Mouse (Mus musculus): ENCODE measurements around the gene Mllt10.
"Not testable (repeated sequence)": the region's sequence is repeated elsewhere in the genome, so short reads cannot be mapped to it uniquely, and the experiment has no call there.

Gene Mllt10

GRCm38 (mm10) chr2:18087695-18088094, 32.7 kb downstream of the Mllt10 start:
- DNase-seq (ENCODE audit: low spot score in 2 of 2): not testable (repeated sequence)

GRCm38 (mm10) chr2:18093858-18094257, 38.8 kb downstream of the Mllt10 start:
- DNase-seq (ENCODE audit: low spot score in 2 of 2): no peak

GRCm38 (mm10) chr2:18094319-18094718, 39.3 kb downstream of the Mllt10 start:
- DNase-seq (ENCODE audit: low spot score in 2 of 2): no peak

- no peak for DNase-seq (ENCODE audit: low spot score in 2 of 2)
Measured at GRCm38 (mm10) chr2:18095804-18096203, 40.8 kb downstream of the Mllt10 start.

GRCm38 (mm10) chr2:18100914-18101313, 45.9 kb downstream of the Mllt10 start:
- no peak for DNase-seq (ENCODE audit: low spot score in 2 of 2)

- DNase-seq (ENCODE audit: low spot score in 2 of 2): no peak
Measured at GRCm38 (mm10) chr2:18107561-18107960, 52.5 kb downstream of the Mllt10 start.

GRCm38 (mm10) chr2:18108214-18108613, 53.2 kb downstream of the Mllt10 start:
- no peak for DNase-seq (ENCODE audit: low spot score in 2 of 2)

- no peak for DNase-seq (ENCODE audit: low spot score in 2 of 2)
Measured at GRCm38 (mm10) chr2:18111411-18111810, 56.4 kb downstream of the Mllt10 start.

- no peak for DNase-seq (ENCODE audit: low spot score in 2 of 2)
Measured at GRCm38 (mm10) chr2:18116432-18116831, 61.4 kb downstream of the Mllt10 start.

GRCm38 (mm10) chr2:18138131-18138530, 83.1 kb downstream of the Mllt10 start:
- DNase-seq (ENCODE audit: low spot score in 2 of 2): no peak

- DNase-seq (ENCODE audit: low spot score in 2 of 2): no peak
Measured at GRCm38 (mm10) chr2:18139646-18140045, 84.6 kb downstream of the Mllt10 start.

- DNase-seq (ENCODE audit: low spot score in 2 of 2): no peak
Measured at GRCm38 (mm10) chr2:18156131-18156530, 101.1 kb downstream of the Mllt10 start.

- DNase-seq (ENCODE audit: low spot score in 2 of 2): no peak
Measured at GRCm38 (mm10) chr2:18159426-18159825, 104.4 kb downstream of the Mllt10 start.

GRCm38 (mm10) chr2:18160992-18161391, 106.0 kb downstream of the Mllt10 start:
- no peak for DNase-seq (ENCODE audit: low spot score in 2 of 2)

- no peak for DNase-seq (ENCODE audit: low spot score in 2 of 2)
Measured at GRCm38 (mm10) chr2:18165511-18165910, 110.5 kb downstream of the Mllt10 start.

- DNase-seq (ENCODE audit: low spot score in 2 of 2): no peak
Measured at GRCm38 (mm10) chr2:18169174-18169948, 114.3 kb downstream of the Mllt10 start.

- no peak for DNase-seq (ENCODE audit: low spot score in 2 of 2)
Measured at GRCm38 (mm10) chr2:18175234-18175633, 120.2 kb downstream of the Mllt10 start.

- no peak for DNase-seq (ENCODE audit: low spot score in 2 of 2)
Measured at GRCm38 (mm10) chr2:18176235-18176634, 121.2 kb downstream of the Mllt10 start.

- no peak for DNase-seq (ENCODE audit: low spot score in 2 of 2)
Measured at GRCm38 (mm10) chr2:18180323-18180722, 125.3 kb downstream of the Mllt10 start.

- DNase-seq (ENCODE audit: low spot score in 2 of 2): no peak
Measured at GRCm38 (mm10) chr2:18181631-18182030, 126.6 kb downstream of the Mllt10 start.

GRCm38 (mm10) chr2:18183079-18183478, 128.0 kb downstream of the Mllt10 start:
- DNase-seq (ENCODE audit: low spot score in 2 of 2): no peak

GRCm38 (mm10) chr2:18188367-18188766, 133.3 kb downstream of the Mllt10 start:
- no peak for DNase-seq (ENCODE audit: low spot score in 2 of 2)

- DNase-seq (ENCODE audit: low spot score in 2 of 2): no peak
Measured at GRCm38 (mm10) chr2:18195285-18195684, 140.2 kb downstream of the Mllt10 start.
